Mouse (Mus musculus) kidney, adult 18-20 months (tissue): Measurements from ENCODE around the gene Adamts2.

ENCODE experiments used
- DNase-seq: peaks from one replicate; pipeline ENCODE4 v3.0.0; 2021

Gene Adamts2

GRCm38 (mm10) chr11:50673525-50674250, 71.8 kb downstream of the Adamts2 start:
- DNase-seq, result no peak

- DNase-seq, result no peak
Observed at GRCm38 (mm10) chr11:50674390-50674789, 72.5 kb downstream of the Adamts2 start.

- DNase-seq, result no peak
Observed at GRCm38 (mm10) chr11:50678650-50679049, 76.8 kb downstream of the Adamts2 start.

- DNase-seq, result no peak
Observed at GRCm38 (mm10) chr11:50681940-50682339, 80.1 kb downstream of the Adamts2 start.

GRCm38 (mm10) chr11:50683821-50684220, 81.9 kb downstream of the Adamts2 start:
- no peak for DNase-seq

- DNase-seq, result no peak
Observed at GRCm38 (mm10) chr11:50688584-50688983, 86.7 kb downstream of the Adamts2 start.

- DNase-seq, result no peak
Observed at GRCm38 (mm10) chr11:50689672-50690071, 87.8 kb downstream of the Adamts2 start.

- no peak for DNase-seq
Observed at GRCm38 (mm10) chr11:50699971-50700370, 98.1 kb downstream of the Adamts2 start.

DNA sequence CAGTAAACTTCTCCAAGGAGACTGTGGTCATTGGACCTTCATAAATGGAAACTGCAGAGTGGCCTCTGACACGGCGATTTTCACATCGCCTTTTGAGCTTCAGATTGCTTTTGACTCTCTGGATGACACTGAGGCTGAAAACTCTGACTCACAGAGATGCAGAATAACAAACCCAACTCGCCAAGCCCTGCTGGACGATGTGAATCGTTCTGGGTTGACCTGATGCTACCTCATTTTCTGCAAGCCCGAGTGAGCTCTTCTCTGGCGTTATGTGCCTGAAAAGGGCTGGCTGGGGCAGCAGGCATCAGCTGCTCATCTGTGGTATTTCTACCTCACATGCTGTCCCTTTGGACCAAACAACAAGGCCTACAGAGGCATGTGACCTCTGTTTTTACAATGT, 98.6 kb downstream of the Adamts2 start:
- no peak for DNase-seq

DNA sequence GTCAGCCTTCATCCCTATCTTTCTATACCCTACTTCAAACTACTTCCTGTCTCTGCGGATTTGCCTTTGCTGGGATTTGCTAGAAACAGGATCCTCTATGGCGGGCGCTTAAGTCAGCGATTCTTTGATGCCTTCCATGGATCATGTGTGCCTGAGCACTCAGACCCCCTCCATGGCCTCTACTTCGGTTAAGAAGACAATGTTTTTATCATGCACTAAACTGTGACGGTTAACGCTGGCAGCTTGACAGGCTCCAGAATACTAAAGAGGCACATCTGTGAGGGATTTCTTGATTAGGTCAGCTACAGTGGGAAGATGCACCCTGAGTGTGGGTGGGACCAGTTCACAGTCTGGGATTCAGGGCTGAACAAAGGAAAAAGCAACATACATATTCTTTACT, 101.5 kb downstream of the Adamts2 start:
- no peak for DNase-seq

DNA sequence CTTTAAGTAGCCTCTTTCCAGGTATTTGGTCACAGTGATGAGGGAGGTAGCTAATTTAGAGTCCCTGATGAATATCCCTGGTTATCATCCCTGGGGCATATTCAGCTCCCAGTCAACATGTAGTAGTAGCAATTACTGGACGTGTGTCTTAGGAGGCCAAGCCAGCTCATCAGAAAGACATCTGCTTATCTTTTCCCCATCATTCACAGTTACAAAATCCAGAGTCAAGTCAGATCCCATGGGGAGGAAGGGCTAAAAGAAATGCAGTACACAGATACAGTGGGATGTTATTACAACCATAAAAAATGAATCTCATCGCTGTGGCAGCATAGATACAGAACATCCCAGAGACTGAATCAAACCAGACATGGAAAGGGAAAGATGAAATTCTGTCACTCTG, 102.6 kb downstream of the Adamts2 start:
- no peak for DNase-seq

GRCm38 (mm10) chr11:50707259-50707658, 105.4 kb downstream of the Adamts2 start:
- DNase-seq, result no peak

- DNase-seq, result no peak
Observed at GRCm38 (mm10) chr11:50713610-50714202, 111.8 kb downstream of the Adamts2 start.

DNA sequence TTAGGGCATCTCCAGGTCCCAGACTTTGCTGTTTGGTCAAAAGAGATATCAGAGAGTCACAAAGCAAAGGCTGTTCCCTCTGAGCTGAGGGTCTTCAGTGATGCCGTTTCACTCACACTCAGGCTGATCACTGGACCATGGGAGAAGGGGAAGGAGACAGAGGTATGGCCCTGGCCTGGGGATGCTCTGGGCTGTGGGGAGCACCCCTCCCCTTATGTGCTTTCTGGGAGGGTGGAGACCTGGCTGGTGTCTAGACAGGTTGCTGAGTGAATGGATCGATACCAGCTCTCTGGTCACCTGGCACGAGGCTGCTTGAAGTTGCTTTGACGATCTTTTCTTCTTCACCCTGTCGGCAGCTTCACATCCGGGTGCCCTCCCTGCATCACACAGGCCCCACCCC, 113.2 kb downstream of the Adamts2 start:
- DNase-seq, result no peak

DNA sequence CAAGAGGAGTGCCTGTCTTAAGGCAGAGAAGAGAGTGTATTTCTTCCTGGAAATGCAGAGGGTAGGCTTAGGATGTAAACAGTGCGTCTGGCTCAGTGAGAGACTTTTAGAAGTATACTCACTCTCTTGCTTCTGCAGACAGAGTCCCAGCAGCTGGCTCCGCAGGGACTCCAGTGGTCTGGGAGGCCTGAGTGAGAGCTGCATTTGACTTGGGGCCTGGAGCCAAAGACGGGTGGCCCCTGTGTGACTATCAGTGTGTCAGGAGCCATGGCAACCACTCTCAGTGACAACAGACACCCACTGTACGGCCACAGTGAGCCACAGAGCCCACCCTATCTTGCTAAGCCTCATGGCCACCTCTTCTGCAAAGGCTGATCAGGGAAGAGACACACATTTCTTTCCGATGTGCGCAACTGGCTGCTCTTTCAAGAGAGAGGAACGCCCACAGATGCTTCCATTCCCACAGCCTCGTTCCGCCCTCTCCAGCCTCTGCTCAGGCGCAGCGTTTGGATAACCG, 115.6 kb downstream of the Adamts2 start:
- no peak for DNase-seq

DNA sequence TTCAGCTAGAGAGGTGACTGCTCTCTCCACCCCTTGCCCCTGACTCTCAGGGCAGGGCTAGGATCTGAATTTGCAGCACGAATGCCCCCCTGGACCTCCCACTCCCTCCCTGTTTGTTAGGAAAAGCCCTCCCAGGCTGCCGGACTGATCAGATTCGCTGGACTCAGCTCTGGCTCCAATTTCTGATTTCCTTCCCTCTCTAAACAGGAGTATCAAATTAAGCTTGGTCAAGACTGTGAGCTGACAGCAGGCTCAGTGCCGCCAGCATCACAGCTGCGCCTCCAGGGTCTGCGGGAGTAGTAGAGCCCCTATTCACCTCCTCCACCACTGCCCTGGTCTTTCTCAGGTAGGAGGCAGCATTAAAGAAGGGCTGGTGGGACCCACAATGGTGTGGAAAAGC, 117.0 kb downstream of the Adamts2 start:
- no peak for DNase-seq

DNA sequence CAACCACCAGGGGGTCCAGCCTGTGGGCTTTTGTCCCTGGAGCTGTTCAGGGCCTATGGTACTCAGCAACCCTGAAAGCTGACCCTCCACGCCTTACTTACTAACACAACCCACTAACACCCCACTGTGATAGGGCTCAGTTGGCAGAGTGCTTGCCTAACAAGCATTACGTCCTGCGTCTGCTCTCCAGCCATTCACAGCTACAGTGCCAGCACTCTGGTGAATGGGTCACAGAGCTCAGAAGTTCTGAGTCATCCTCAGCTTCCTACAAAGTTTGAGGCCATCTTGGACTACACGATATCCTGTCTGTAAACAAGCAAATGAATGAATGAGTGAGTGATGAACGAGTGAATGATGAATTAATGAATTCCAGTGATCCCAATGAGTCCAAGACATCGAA, 118.5 kb downstream of the Adamts2 start:
- no peak for DNase-seq

DNA sequence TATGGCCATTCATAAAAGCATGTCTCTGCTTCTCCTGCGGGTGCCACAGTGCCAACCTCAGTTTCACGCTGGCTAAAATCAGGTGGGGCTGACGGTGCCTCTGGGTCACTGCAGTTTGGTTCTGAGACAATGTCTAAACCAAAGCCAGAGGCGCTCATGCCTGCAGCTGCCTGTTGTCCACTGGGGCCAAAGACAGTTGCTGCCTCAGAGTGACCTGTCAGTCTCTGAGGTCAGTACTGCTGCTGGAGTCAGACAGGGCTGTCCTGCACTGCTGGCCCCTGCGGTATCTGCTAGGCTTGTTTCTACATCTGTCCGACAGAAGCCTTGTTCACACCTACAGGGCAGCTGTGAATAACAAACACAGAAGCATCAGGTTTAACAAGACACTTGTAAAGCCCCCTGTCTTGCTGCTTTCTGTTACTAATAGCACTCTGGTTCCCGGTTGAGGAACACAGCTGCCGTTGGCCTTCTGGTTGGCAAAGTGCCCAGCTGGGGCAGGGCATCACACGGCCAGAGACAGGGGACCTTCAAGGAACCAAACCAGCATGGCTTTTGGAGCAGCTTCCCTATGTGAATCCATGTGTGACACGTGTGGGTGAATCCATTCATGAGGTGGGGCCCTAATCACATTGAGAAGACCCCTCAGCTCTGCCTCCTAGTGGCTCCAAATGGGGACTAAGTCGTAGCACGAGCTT, 119.1 kb downstream of the Adamts2 start:
- no peak for DNase-seq

DNA sequence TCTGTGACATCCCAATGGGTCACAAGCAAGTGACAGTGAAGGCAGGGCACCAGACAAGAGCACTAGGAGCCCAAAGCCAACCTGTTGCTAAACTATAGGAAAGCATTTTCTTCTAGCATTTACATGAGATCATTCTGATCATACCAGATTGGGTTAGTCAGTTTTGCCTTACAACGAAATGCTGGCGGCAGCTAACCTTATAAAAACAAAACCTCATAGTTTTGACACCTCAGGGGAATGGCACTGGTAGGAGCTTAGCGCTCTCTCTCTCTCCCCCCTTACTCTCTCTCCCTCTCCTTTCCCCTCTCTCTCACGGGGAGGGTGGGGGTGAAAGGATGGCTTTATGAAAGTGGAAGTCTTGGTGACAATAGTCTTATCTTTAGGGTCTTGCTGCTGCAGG, 123.7 kb downstream of the Adamts2 start:
- no peak for DNase-seq

- DNase-seq, result no peak
Observed at GRCm38 (mm10) chr11:50726035-50726434, 124.2 kb downstream of the Adamts2 start.

DNA sequence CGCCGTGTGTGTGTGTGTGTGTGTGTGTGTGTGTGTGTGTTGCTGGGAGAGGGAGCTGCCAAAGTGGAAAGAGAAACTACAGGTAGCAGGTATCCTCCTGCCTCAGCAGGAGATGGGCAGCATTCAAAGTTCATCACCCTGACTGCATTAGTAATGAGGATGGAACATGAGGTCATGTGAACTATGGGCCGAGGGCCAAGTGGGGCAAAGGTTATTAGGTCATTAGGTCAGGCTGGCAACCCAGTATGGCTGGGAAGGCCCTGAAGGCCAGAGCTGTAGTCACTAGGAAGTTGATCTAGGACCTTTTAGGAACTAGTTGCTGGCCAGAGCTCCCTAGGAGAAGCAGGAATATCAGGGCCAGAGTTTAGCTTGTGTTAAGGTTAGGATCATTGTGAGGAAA, 131.3 kb downstream of the Adamts2 start:
- DNase-seq, result peak; percentile 26

- DNase-seq, result no peak
Observed at GRCm38 (mm10) chr11:50734129-50734528, 132.2 kb downstream of the Adamts2 start.

DNA sequence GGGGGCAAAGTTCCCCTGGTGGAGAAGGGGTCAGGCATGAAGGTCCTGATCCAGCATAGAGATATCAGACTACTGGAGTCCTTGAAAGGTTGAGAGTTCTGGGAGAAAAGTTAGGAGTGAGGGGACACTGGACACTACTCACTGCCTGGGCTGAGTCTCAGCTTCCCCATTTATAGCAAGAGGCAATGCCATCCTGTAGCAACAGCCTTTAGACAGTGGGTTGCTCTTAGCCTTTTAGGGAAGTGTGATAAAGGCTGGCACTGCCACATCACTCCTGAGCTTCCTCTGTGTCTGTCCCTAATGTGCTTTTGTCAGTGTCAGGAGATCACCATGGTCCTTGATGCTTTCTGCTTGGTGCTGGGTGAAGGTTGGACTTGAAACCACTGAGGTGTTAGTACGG, 134.7 kb downstream of the Adamts2 start:
- no peak for DNase-seq

DNA sequence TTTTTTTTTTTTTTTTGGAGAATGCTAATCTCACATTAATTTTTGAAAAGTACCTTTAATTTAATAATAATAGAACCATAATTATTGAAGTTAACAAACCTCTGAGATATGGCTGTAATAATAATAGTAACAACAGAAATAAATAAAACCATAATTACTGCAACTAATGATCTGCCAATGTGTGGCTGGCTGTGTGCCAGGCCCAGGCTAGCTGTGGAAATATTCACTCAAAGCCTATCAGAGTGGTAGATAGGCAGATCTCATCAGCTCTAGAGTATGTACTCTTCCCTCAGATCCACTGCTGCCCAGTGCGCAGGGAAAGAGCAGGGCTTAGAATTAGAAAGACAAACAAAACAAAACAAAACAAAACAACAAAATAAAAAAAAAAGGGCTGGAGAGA, 136.6 kb downstream of the Adamts2 start:
- no peak for DNase-seq
